21 mouse cellular contexts compared by ENCODE assay signal in genomic region chr5:74800351-74800750, GRCm38 (mm10).
DNase-seq lines count a peak whose midpoint lies in the region; ATAC-seq and TF ChIP-seq lines count a peak whose summit lies in the region.
"Had no signal": no experiment of that assay in that cellular context is flagged by ENCODE, and none has a peak within 500 bp of the region (broad histone marks: within the 10 kb centered on the region; RNA-seq: fewer than 3 reads in every experiment).

No protein-coding gene starts in this region.

- H3K9me3 ChIP-seq in forebrain, embryonic 11.5 days (ENCODE audit: control insufficient read depth, low read length) = no peaks in the 10 kb centered on the region
- H3K9me3 ChIP-seq in forebrain, postnatal 0 days (ENCODE audit: low read length) = no peaks in the 10 kb centered on the region
- H3K9me3 ChIP-seq: embryonic facial prominence, embryonic 15.5 days; forebrain, embryonic 10.5 days; forebrain, embryonic 15.5 days; G1E; heart, embryonic 12.5 days; hindbrain, embryonic 10.5 days had no signal

- DNase-seq in left cerebral cortex, postnatal 14 days (ENCODE audit: low spot score in 2 of 2) = peak; percentile 9 to 27
- DNase-seq in left cerebral cortex, postnatal 36 days (ENCODE audit: low spot score in 2 of 2) = no peak
- DNase-seq in right cerebral cortex, postnatal 25 days = peak; percentile 7
- DNase-seq in right cerebral cortex, postnatal 36 days (ENCODE audit: low spot score in 2 of 2) = no peak
- DNase-seq in layer of hippocampus, adult 9-10 months (ENCODE audit: low spot score) = peak; percentile 36
- no peak for DNase-seq in forebrain, embryonic 11.5 days (ENCODE audit: low spot score)
- DNase-seq in forebrain, postnatal 0 days = no peak
- DNase-seq: adrenal gland, postnatal 10 days; cerebellum, adult 11-12 months; cerebellum, adult 9-10 months; cerebellum, postnatal 25 days; gastrocnemius, adult 2 months; gastrocnemius, postnatal 25 days had no signal

- no peak overlapping the region for H3K4me2 ChIP-seq in forebrain, embryonic 11.5 days (ENCODE audit: low read depth, low read length, severe bottlenecking)
- no peak overlapping the region for H3K4me2 ChIP-seq in forebrain, postnatal 0 days (ENCODE audit: low read depth)
- H3K4me2 ChIP-seq: embryonic facial prominence, embryonic 15.5 days; forebrain, embryonic 15.5 days; heart, embryonic 12.5 days; hindbrain, embryonic 14.5 days had no signal

- H3K36me3 ChIP-seq in forebrain, embryonic 11.5 days (ENCODE audit: control insufficient read depth, insufficient read depth, low read length) = no peaks in the 10 kb centered on the region
- no peaks in the 10 kb centered on the region for H3K36me3 ChIP-seq in forebrain, postnatal 0 days (ENCODE audit: insufficient read depth)
- H3K36me3 ChIP-seq: embryonic facial prominence, embryonic 15.5 days; forebrain, embryonic 10.5 days; forebrain, embryonic 15.5 days; G1E; heart, embryonic 12.5 days; hindbrain, embryonic 10.5 days had no signal

- WGBS in forebrain, embryonic 11.5 days = 79% methylated on average over 9 of the region's 9 CpGs
- 61% methylated on average over 9 of the region's 9 CpGs for WGBS in forebrain, postnatal 0 days

- H3K27me3 ChIP-seq in forebrain, embryonic 11.5 days (ENCODE audit: control insufficient read depth, insufficient read depth, low read length) = no peaks in the 10 kb centered on the region
- no peaks in the 10 kb centered on the region for H3K27me3 ChIP-seq in forebrain, postnatal 0 days (ENCODE audit: insufficient read depth, low read length)
- H3K27me3 ChIP-seq: forebrain, embryonic 15.5 days had no signal

- H3K9ac ChIP-seq in forebrain, embryonic 11.5 days (ENCODE audit: low read length) = no peak overlapping the region
- H3K9ac ChIP-seq in forebrain, postnatal 0 days = no peak overlapping the region
- H3K9ac ChIP-seq: embryonic facial prominence, embryonic 15.5 days; forebrain, embryonic 15.5 days; heart, embryonic 12.5 days; hindbrain, embryonic 14.5 days had no signal

- no peak for TF ChIP-seq CTCF in forebrain, postnatal 0 days (IDR thresholded peaks at IDR 0.05; ENCODE audit: low read depth)

- intact Hi-C loops in left cerebral cortex, postnatal 14 days (cut with DNase I) = no loop called here
- intact Hi-C loops in left cerebral cortex, postnatal 36 days (cut with DNase I) = loop anchor here (2.0 kb wide), 1 partner anchor 356 kb away; no protein-coding TSS in a partner anchor

- H3K27ac ChIP-seq in forebrain, embryonic 11.5 days (ENCODE audit: low read depth, low read length) = no peak overlapping the region
- no peak overlapping the region for H3K27ac ChIP-seq in forebrain, postnatal 0 days (ENCODE audit: low read depth, low read length)
- H3K27ac ChIP-seq: embryonic facial prominence, embryonic 15.5 days; forebrain, embryonic 10.5 days; forebrain, embryonic 15.5 days; gastrocnemius, adult 2 months; hindbrain, embryonic 10.5 days; hindbrain, embryonic 14.5 days had no signal

- H3K4me3 ChIP-seq in forebrain, embryonic 11.5 days (ENCODE audit: low read depth, low read length) = no peak overlapping the region
- H3K4me3 ChIP-seq in forebrain, postnatal 0 days (ENCODE audit: low read depth, low read length) = no peak overlapping the region
- H3K4me3 ChIP-seq: embryonic facial prominence, embryonic 15.5 days; erythroblast, embryonic 14.5 days; forebrain, embryonic 10.5 days; forebrain, embryonic 15.5 days; gastrocnemius, adult 2 months; heart, embryonic 12.5 days; hindbrain, embryonic 10.5 days had no signal

- no peak for ATAC-seq in forebrain, embryonic 11.5 days (replicated peaks; ENCODE audit: low FRiP score)
- ATAC-seq in forebrain, postnatal 0 days = no peak
- ATAC-seq: forebrain, embryonic 15.5 days had no signal

- no peaks in the 10 kb centered on the region for H3K4me1 ChIP-seq in forebrain, embryonic 11.5 days (replicated peaks; ENCODE audit: control insufficient read depth, insufficient read depth, low read length)
- no peaks in the 10 kb centered on the region for H3K4me1 ChIP-seq in forebrain, postnatal 0 days (ENCODE audit: insufficient read depth)
- H3K4me1 ChIP-seq: hindbrain, embryonic 10.5 days had no signal

Comparison
In these comparisons a context has a peak if more than half of its experiments do, and no peak if none do; other contexts are left out.
1. DNase-seq: peak in left cerebral cortex, postnatal 14 days (2 of 2), right cerebral cortex, postnatal 25 days (single experiment) and layer of hippocampus, adult 9-10 months (single experiment); none in left cerebral cortex, postnatal 36 days (0 of 2), right cerebral cortex, postnatal 36 days (0 of 2), forebrain, embryonic 11.5 days (single experiment) and forebrain, postnatal 0 days (single experiment).